Mouse (Mus musculus): ENCODE results near the gene Spo11. TPM values are rescaled to one million over a fixed set of nuclear protein-coding genes. Genes with fewer than 3 reads are reported as not detected.
A peak's percentile ranks its signal among the peaks of the same experiment; 100 is the strongest.

Spo11 gene
- polyA plus RNA-seq, 1 experiment = not detected

DNA sequence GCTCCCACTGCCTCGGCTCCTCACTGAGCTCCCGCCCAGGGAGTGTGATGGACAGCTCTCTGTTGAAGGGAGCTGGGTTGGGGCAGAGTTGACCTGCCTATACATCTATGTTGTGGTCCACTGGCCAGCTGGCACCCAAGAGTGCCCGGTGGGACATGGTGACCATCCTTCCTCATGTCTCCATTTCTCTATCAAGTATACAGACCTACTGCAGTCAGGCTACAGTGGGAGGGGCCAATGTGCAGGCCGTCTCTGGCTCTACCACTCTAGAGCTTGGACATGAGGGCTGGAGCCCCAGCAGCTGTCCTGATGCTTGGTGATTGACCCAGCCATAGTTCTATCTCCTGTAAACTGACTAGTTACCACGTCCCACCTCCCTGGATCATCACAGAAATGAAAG, 59.8 kb downstream of the Spo11 start:
- Histone ChIP-seq H3K27me3 (replicated peaks) (no peaks in the 10 kb centered on the region), H3K9me3 (no peaks in the 10 kb centered on the region), H3K4me1 (peaks cover 100% of the 10 kb centered on the region), H3K4me3 (replicated peaks) (peak overlapping the region; percentile 79), H3K36me3 (replicated peaks; ENCODE audit: low read length) (peaks cover 87% of the 10 kb centered on the region)
- TF ChIP-seq GATA1 (IDR thresholded peaks at IDR 0.05; ENCODE audit: borderline replicate concordance, low read length) (no peak), FLI1 (IDR thresholded peaks at IDR 0.05; ENCODE audit: low read length) (no peak)

DNA sequence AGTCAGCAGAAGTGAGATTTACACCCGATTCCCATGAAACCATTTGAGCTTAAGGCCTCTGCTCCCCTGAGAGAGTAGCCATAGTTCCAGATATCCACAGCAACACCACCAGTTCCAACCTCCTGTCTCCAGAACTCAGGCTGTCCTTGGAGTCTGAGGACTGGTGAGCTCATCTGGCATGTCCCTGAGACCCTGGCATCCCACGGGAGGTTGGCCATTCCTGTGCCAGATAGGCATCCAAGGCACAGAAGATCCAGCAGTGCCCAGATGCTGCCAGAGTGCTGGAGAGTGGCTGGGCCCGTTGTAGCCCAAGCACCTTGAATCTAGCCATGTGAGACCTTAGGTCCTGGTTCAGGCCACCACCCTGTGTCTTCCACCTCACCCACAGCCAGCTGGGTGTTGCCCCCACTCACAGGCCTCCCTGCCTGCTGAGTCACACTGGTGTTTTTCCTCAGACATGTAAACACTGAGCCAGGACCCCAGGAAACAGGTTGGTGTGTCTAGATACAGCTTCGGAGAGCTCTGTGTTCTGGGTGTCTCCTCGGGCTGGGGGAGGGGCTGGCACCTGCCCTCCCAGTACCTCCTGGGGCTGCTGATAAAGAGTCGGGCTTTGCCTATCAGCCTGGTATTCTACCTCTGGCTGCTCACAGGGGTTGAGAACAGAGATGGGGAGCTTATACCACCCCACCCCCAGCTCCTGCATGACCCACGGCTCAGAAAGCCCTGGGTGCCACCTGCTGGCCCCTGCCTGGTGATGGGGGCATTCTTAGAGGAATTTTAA, 60.5 kb downstream of the Spo11 start:
- Histone ChIP-seq H3K4me1 (peaks cover 100% of the 10 kb centered on the region), H3K36me3 (replicated peaks; ENCODE audit: low read length) (peaks cover 86% of the 10 kb centered on the region), H3K4me3 (replicated peaks) (peak overlapping the region; percentile 80), H3K9me3 (no peaks in the 10 kb centered on the region), H3K27me3 (replicated peaks) (no peaks in the 10 kb centered on the region)
- no peak for TF ChIP-seq GATA1 (IDR thresholded peaks at IDR 0.05; ENCODE audit: borderline replicate concordance, low read length)
- TF ChIP-seq FLI1 (IDR thresholded peaks at IDR 0.05; ENCODE audit: low read length) = no peak

DNA sequence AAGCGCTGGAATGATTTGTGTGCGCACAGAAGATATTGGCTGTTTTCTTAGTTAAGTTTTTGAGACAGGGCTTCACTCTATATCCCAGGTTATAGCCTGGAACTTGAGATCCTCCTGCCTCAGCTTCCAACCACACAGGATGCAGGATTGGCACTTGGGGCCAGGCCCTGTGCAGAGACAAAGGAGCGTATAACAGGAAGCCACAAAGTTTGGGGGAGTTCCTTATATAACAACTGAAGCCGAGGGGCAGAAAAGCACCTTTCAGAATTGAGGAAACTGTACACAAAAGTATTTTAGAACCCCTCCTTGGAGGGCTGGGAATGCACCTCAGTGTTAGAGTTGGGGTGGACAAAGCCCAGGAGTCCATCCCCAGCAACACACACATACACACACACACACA, 61.5 kb downstream of the Spo11 start:
- no peak for TF ChIP-seq FLI1 (IDR thresholded peaks at IDR 0.05; ENCODE audit: low read length)
- TF ChIP-seq GATA1 (IDR thresholded peaks at IDR 0.05; ENCODE audit: borderline replicate concordance, low read length) = no peak
- Histone ChIP-seq H3K4me1 (peaks cover 100% of the 10 kb centered on the region), H3K9me3 (no peaks in the 10 kb centered on the region), H3K4me3 (replicated peaks) (no peak overlapping the region), H3K27me3 (replicated peaks) (no peaks in the 10 kb centered on the region), H3K36me3 (replicated peaks; ENCODE audit: low read length) (peaks cover 84% of the 10 kb centered on the region)

DNA sequence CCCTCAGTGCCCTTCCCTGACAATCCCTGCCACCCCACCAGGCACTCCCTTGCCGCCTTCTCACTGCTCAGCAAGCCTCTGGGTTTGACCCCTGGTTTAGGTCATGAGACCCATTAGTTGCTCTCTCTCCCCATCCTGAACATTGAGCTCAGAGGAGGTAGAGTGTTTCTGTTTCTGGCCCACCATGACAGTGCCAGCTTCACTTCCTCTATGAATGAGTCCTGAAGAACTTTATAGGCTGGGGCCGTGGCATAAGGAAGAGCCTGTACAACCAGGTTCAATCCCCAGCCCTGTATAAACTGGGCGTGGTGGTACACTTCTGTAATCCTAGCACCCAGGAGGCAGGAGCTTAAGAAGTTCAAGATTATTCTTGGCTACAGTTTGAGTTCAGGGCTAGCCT, 63.3 kb downstream of the Spo11 start:
- TF ChIP-seq GATA1 (IDR thresholded peaks at IDR 0.05; ENCODE audit: borderline replicate concordance, low read length) = no peak
- no peak for TF ChIP-seq FLI1 (IDR thresholded peaks at IDR 0.05; ENCODE audit: low read length)
- Histone ChIP-seq H3K4me3 (replicated peaks) (no peak overlapping the region), H3K36me3 (replicated peaks; ENCODE audit: low read length) (peaks cover 82% of the 10 kb centered on the region), H3K9me3 (0 out of 2 replicates have a peak, but pooled peaks cover 3% of the 10 kb centered on the region), H3K4me1 (peaks cover 98% of the 10 kb centered on the region), H3K27me3 (replicated peaks) (no peaks in the 10 kb centered on the region)

DNA sequence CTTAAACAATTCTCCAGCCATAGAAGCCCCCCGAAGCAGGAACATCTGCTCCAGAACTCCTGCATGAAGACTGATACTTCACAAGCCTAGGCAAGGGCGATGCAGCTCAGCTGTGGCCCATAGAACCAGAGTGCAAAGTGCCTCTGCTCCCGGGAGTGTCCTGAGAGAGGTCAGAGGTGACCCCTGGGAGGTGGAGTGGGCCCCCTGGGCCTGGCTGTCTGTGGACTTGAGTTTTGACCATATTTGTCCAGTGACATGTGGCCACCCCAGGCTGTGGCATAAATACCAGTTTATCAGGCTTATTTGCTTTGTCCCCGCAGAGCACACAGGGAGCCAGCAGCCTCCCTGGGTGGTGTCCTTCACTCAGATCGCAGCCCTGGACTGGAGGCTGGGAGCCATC, 63.7 kb downstream of the Spo11 start:
- H3K27me3 ChIP-seq (replicated peaks) = no peaks in the 10 kb centered on the region
- 0 out of 2 replicates have a peak, but pooled peaks cover 3% of the 10 kb centered on the region for H3K9me3 ChIP-seq
- H3K4me1 ChIP-seq = peaks cover 98% of the 10 kb centered on the region
- H3K4me3 ChIP-seq (replicated peaks) = peak overlapping the region; percentile 10
- TF ChIP-seq GATA1 (IDR thresholded peaks at IDR 0.05; ENCODE audit: borderline replicate concordance, low read length) (no peak), FLI1 (IDR thresholded peaks at IDR 0.05; ENCODE audit: low read length) (no peak)
- peaks cover 80% of the 10 kb centered on the region for H3K36me3 ChIP-seq (replicated peaks; ENCODE audit: low read length)

DNA sequence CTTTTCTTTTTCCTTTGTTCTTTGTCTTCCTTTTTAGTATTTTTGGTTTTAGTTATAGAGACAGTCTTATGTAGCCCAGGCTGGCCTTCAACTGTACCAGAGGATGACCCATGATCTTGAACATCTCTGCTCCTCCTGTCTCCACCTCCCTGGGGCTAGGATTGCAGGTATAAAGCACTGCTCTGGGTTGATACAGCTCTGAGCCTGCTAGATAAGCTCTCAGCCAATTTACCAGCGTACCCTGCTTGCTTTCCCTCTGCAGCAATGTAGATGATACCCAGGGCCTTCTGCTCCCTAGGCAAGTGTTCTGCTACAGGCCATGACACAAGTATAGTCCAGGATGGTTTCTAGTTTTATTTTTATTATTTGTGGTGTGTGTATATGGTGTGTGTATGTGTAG, 64.4 kb downstream of the Spo11 start:
- H3K27me3 ChIP-seq (replicated peaks) = no peaks in the 10 kb centered on the region
- TF ChIP-seq FLI1 (IDR thresholded peaks at IDR 0.05; ENCODE audit: low read length) = no peak
- no peak for TF ChIP-seq GATA1 (IDR thresholded peaks at IDR 0.05; ENCODE audit: borderline replicate concordance, low read length)
- peaks cover 98% of the 10 kb centered on the region for H3K4me1 ChIP-seq
- H3K4me3 ChIP-seq (replicated peaks) = no peak overlapping the region
- H3K36me3 ChIP-seq (replicated peaks; ENCODE audit: low read length) = peaks cover 74% of the 10 kb centered on the region
- 0 out of 2 replicates have a peak, but pooled peaks cover 3% of the 10 kb centered on the region for H3K9me3 ChIP-seq

DNA sequence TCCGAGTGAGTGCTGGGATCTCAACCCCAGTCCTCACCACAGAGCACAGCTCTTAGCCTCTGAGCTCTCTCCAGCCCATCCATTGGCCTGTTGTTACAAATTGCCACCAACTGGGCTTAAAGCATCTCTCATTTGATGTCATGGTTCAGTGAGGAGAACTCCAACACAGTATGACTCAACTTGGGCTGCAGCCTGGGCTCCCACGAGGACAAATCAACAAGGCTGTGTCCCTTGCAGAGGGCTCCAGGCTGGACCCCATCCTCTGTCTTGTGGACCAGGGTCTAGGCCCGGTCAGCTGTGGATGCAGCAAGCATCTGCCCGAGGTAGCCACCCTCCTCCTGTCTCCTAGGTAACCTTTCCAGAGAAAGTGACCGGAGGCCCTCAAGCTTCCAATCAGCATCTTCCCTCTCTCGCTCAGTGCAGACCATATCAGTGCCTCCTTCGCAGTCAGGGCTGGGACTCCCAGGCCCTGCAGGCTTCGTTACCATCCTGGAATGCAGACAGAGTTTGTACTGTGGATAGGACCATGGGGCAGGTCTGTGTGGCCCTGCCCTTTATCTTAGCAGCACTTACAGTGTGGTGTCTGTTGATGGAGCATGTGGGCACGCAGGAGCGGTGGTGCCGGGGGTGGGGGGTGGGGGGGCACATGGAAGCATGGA, 65.1 kb downstream of the Spo11 start:
- TF ChIP-seq FLI1 (IDR thresholded peaks at IDR 0.05; ENCODE audit: low read length) (no peak), GATA1 (IDR thresholded peaks at IDR 0.05; ENCODE audit: borderline replicate concordance, low read length) (no peak)
- Histone ChIP-seq H3K4me1 (peaks cover 98% of the 10 kb centered on the region), H3K4me3 (replicated peaks) (no peak overlapping the region), H3K36me3 (replicated peaks; ENCODE audit: low read length) (peaks cover 68% of the 10 kb centered on the region), H3K27me3 (replicated peaks) (no peaks in the 10 kb centered on the region), H3K9me3 (0 out of 2 replicates have a peak, but pooled peaks cover 3% of the 10 kb centered on the region)

Other genes with a start within 250 kb of the Spo11 start
- gene Bmp7, start 37.4 kb upstream of the Spo11 start, polyA plus RNA-seq (2012; ENCODE audit: insufficient read depth, low replicate concordance) = not detected in 2 replicates
- gene Rae1, start 22.4 kb downstream of the Spo11 start, polyA plus RNA-seq (2012; ENCODE audit: insufficient read depth, low replicate concordance) = 26.3 and 89.2 TPM in 2 replicates
- gene Rbm38, start 42.8 kb downstream of the Spo11 start, polyA plus RNA-seq (2012; ENCODE audit: insufficient read depth, low replicate concordance) = 1,149 and 2,622 TPM in 2 replicates
- gene Ctcfl, start 141.8 kb downstream of the Spo11 start, polyA plus RNA-seq (2012; ENCODE audit: insufficient read depth, low replicate concordance) = not detected in 2 replicates
- not detected in 2 replicates for gene Pck1, start 175.3 kb downstream of the Spo11 start, polyA plus RNA-seq (2012; ENCODE audit: insufficient read depth, low replicate concordance)
- gene Zbp1, start 241.2 kb downstream of the Spo11 start, polyA plus RNA-seq (2012; ENCODE audit: insufficient read depth, low replicate concordance) = 2.8 TPM in 1 of 2 replicates, not detected in the other